Mouse (Mus musculus) hindbrain, embryonic 15.5 days (tissue): ENCODE data around the gene Slc25a19. TPM values are rescaled to one million over a fixed set of nuclear protein-coding genes. Genes with fewer than 3 reads are reported as not detected.
A peak's percentile ranks its signal among the peaks of the same experiment; 100 is the strongest.

Experiments
- ATAC-seq: fragments of 200-750 bp; cut with Nextera tagmentation; 2 replicates; pipeline ENCODE4 v1.8.0; 2017; ENCODE audit warnings: low read depth, moderate number of reproducible peaks, moderate TSS enrichment; ENCODE audit not compliant: low FRiP score
- H3K27ac ChIP-seq: fragments of 300-500 bp; sonication (generic); replicated peaks from 2 replicates; pipeline ENCODE4 v1.5.1; 2015; ENCODE audit warnings: mild to moderate bottlenecking, inconsistent platforms
- H3K27me3 ChIP-seq: fragments of 300-500 bp; sonication (generic); 2 replicates; pipeline ENCODE4 v1.6.1; 2015; ENCODE audit warnings: control low read depth, inconsistent platforms
- H3K36me3 ChIP-seq: fragments of 300-500 bp; sonication (generic); 2 replicates; pipeline ENCODE4 v1.6.1; 2015; ENCODE audit warnings: control low read depth, inconsistent platforms
- H3K4me1 ChIP-seq: fragments of 300-500 bp; sonication (generic); replicated peaks from 2 replicates; pipeline ENCODE4 v1.6.1; 2015; ENCODE audit warnings: control low read depth, inconsistent platforms
- H3K4me2 ChIP-seq: fragments of 300-500 bp; sonication (generic); 2 replicates; pipeline ENCODE4 v1.6.1; 2015; ENCODE audit warnings: moderate library complexity, mild to moderate bottlenecking, inconsistent platforms
- H3K4me3 ChIP-seq: fragments of 300-500 bp; sonication (generic); 2 replicates; pipeline ENCODE4 v1.5.1; 2015; ENCODE audit warnings: mild to moderate bottlenecking, inconsistent platforms
- H3K9ac ChIP-seq: fragments of 300-500 bp; sonication (generic); 2 replicates; pipeline ENCODE4 v1.6.1; 2015; ENCODE audit warnings: inconsistent platforms
- H3K9me3 ChIP-seq: fragments of 300-500 bp; sonication (generic); 2 replicates; pipeline ENCODE4 v1.6.1; 2016; ENCODE audit warnings: control low read depth, inconsistent platforms
- WGBS: fragments of 180-500 bp; shearing (Covaris S2); methylation state at CpG from one replicate; pipeline ENCODE4 v1.1.7; 2015; 5-methylcytosine and 5-hydroxymethylcytosine counted together
- polyA plus RNA-seq: library from polyadenylated mRNA; unstranded; fragments of >200 nt; fragmentation: Nextera tagmentation; extraction: Ambion mirVana; gene quantifications from 2 replicates; pipeline ENCODE4 v1.2.1, GENCODE M21; 2015

The Slc25a19 gene
- polyA plus RNA-seq, 1 experiment from 2014 or later, result 47.1 TPM

GRCm38 (mm10) chr11:115603128-115603475 is 25.0 kb downstream of the Slc25a19 start:
- Histone ChIP-seq H3K27me3 (no peaks in the 10 kb centered on the region), H3K9me3 (no peaks in the 10 kb centered on the region), H3K4me2 (peak overlapping the region; percentile 80), H3K36me3 (peaks cover 29% of the 10 kb centered on the region), H3K4me3 (peak overlapping the region; percentile 72), H3K4me1 (peaks cover 31% of the 10 kb centered on the region), H3K9ac (peak overlapping the region; percentile 82), H3K27ac (peak overlapping the region; percentile 97)
- no peak for ATAC-seq
- 5% methylated on average over 15 of the region's 15 CpGs for WGBS

DNA sequence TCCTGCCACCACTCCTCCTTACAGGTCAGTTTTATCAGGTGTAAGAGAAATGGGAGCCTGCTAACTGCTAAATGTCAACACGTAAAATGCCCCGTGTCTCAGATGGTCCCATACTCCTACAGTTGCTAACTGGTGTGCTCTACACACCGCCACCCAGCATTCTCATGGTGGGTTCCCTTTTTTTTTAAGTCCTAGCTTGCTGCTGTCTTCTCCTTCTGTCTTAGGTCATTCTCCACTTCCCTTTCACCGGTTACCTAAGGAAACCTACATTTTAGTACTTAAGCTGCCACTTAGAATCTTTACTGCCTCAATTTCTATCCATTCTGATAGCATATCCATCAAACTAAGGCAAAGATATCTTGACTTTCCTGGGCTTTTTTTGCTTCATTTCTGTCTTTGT is 26.9 kb downstream of the Slc25a19 start:
- H3K4me3 ChIP-seq, result no peak overlapping the region
- H3K4me1 ChIP-seq, result peaks cover 31% of the 10 kb centered on the region
- H3K27me3 ChIP-seq, result no peaks in the 10 kb centered on the region
- no peak overlapping the region for H3K4me2 ChIP-seq
- H3K36me3 ChIP-seq, result peaks cover 17% of the 10 kb centered on the region
- no peak overlapping the region for H3K9ac ChIP-seq
- H3K27ac ChIP-seq, result no peak overlapping the region
- no peak for ATAC-seq
- 92% methylated on average over 4 of the region's 4 CpGs for WGBS
- no peaks in the 10 kb centered on the region for H3K9me3 ChIP-seq

DNA sequence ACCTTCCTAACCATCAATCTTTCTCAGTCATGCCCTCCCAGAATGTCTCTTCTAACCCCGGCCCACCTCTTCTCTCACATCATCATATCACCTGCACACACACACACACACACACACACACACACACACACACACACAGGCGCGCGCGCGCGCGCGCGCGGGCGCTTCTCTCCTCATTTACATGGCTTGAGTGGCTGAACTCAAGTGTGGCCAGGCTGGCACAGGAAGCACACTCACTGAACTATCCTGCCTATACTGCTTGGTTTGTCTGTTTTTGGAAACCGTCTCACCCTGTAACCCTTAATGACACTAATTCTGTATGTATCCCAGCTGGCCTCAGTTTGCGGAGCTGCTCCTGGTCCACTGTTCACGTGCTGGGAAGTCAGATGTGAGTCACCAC is 27.4 kb downstream of the Slc25a19 start:
- 97% methylated on average over 15 of the region's 15 CpGs for WGBS
- Histone ChIP-seq H3K9ac (no peak overlapping the region), H3K36me3 (peaks cover 13% of the 10 kb centered on the region), H3K4me1 (peaks cover 29% of the 10 kb centered on the region), H3K27me3 (no peaks in the 10 kb centered on the region), H3K27ac (no peak overlapping the region), H3K4me3 (no peak overlapping the region), H3K4me2 (no peak overlapping the region), H3K9me3 (no peaks in the 10 kb centered on the region)
- ATAC-seq, result no peak

- Histone ChIP-seq H3K9ac (no peak overlapping the region), H3K4me2 (no peak overlapping the region), H3K36me3 (peaks cover 16% of the 10 kb centered on the region), H3K27me3 (no peaks in the 10 kb centered on the region), H3K9me3 (no peaks in the 10 kb centered on the region), H3K4me3 (no peak overlapping the region), H3K4me1 (peaks cover 19% of the 10 kb centered on the region), H3K27ac (no peak overlapping the region)
- no peak for ATAC-seq
- 93% methylated on average over 7 of the region's 7 CpGs for WGBS
Observed at GRCm38 (mm10) chr11:115599722-115600121, 28.4 kb downstream of the Slc25a19 start.

DNA sequence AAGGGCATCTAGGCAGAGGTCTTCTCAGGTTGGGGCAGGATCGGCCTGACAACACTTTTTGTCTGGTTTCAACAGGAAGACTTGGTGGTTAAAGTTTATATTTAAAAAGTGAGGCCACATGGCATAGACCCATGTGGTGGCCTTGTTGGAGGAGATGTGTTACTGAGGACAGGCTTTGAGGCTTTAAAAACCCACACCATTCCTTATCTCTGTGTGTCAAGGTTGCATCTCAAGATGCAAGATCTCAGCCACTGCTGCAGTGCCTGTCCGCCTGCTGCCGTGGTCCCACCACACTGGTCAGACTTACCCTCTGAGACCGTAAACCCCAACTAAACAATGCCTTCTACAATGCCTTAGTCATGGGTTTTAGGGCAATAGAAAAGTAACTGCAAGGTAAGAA is 29.8 kb downstream of the Slc25a19 start:
- WGBS, result 94% methylated on average over 4 of the region's 4 CpGs
- H3K9me3 ChIP-seq, result no peaks in the 10 kb centered on the region

DNA sequence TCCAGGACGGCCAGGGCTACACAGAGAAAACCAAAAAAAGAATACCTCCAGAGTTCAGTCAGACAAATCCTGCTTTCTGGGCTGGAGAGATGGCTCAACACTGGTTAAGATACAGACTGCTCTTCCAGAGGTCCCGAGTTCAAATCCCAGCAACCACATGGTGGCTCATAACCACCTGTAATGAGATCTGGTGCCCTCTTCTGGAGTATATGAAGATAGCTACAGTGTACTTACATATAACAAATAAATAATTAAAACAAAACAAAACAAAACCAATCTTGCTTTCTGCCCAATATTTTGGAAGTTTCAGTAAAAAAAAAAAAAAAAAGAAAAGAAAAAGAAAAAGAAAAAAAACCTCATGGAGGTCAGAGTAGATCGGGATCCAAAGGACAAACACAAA is 32.9 kb downstream of the Slc25a19 start:
- Histone ChIP-seq H3K27me3 (no peaks in the 10 kb centered on the region), H3K27ac (no peak overlapping the region), H3K36me3 (peaks cover 59% of the 10 kb centered on the region), H3K9ac (no peak overlapping the region), H3K4me3 (no peak overlapping the region), H3K9me3 (no peaks in the 10 kb centered on the region), H3K4me2 (no peak overlapping the region), H3K4me1 (no peaks in the 10 kb centered on the region)
- 97% methylated on average over 3 of the region's 3 CpGs for WGBS
- ATAC-seq, result no peak

More for the DNA sequence above, 29.8 kb downstream of the Slc25a19 start:
- H3K9ac ChIP-seq, result no peak overlapping the region
- no peak overlapping the region for H3K27ac ChIP-seq
- no peak for ATAC-seq
- H3K4me1 ChIP-seq, result peaks cover 15% of the 10 kb centered on the region
- no peaks in the 10 kb centered on the region for H3K27me3 ChIP-seq
- no peak overlapping the region for H3K4me3 ChIP-seq
- no peak overlapping the region for H3K4me2 ChIP-seq
- H3K36me3 ChIP-seq, result peaks cover 30% of the 10 kb centered on the region

- no peaks in the 10 kb centered on the region for H3K4me1 ChIP-seq
- H3K9ac ChIP-seq, result no peak overlapping the region
- ATAC-seq, result no peak
- H3K4me2 ChIP-seq, result no peak overlapping the region
- no peak overlapping the region for H3K4me3 ChIP-seq
- WGBS, result 85% methylated on average over 2 of the region's 2 CpGs
- no peaks in the 10 kb centered on the region for H3K9me3 ChIP-seq
- peaks cover 90% of the 10 kb centered on the region for H3K36me3 ChIP-seq
- H3K27ac ChIP-seq, result no peak overlapping the region
- H3K27me3 ChIP-seq, result no peaks in the 10 kb centered on the region
Observed at GRCm38 (mm10) chr11:115590526-115591075, 37.5 kb downstream of the Slc25a19 start.

DNA sequence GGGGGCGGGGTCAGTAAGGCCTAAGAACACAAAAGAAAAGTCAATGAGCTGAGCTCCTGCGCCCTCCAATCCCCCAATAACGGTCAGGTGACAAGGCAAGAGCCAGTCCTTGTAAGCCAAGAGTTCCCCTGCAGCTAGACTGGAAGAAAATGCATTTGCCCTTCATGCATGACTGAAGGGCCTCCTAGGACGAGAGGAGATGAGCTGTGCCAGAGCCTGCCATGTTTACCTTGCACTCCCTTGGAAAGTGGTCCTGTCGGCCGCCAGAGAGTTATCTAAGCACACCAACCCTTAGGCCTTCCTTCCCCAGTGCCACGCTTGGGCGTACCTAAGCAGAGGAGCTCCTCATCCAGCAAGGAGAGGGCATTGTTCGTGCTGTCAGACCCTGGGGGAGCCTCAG is 40.1 kb downstream of the Slc25a19 start:
- no peak; the same call in 1 of the 2 replicates for ATAC-seq
- Histone ChIP-seq H3K9ac (no peak overlapping the region), H3K27me3 (no peaks in the 10 kb centered on the region), H3K4me2 (no peak overlapping the region), H3K4me3 (no peak overlapping the region), H3K36me3 (peaks cover 94% of the 10 kb centered on the region), H3K27ac (no peak overlapping the region), H3K9me3 (no peaks in the 10 kb centered on the region), H3K4me1 (no peaks in the 10 kb centered on the region)
- 83% methylated on average over 9 of the region's 9 CpGs for WGBS

GRCm38 (mm10) chr11:115586403-115586802 is 41.7 kb downstream of the Slc25a19 start:
- Histone ChIP-seq H3K27me3 (no peaks in the 10 kb centered on the region), H3K36me3 (peaks cover 96% of the 10 kb centered on the region), H3K9ac (no peak overlapping the region), H3K4me3 (no peak overlapping the region), H3K4me2 (no peak overlapping the region), H3K27ac (no peak overlapping the region), H3K4me1 (no peaks in the 10 kb centered on the region), H3K9me3 (no peaks in the 10 kb centered on the region)
- ATAC-seq, result no peak
- WGBS, result 92% methylated on average over 9 of the region's 9 CpGs

- H3K9me3 ChIP-seq, result no peaks in the 10 kb centered on the region
- 91% methylated on average over 7 of the region's 7 CpGs for whole genome bisulfite sequencing
Observed at GRCm38 (mm10) chr11:115585573-115586100, 42.5 kb downstream of the Slc25a19 start.

GRCm38 (mm10) chr11:115584376-115585073 is 43.6 kb downstream of the Slc25a19 start:
- no peaks in the 10 kb centered on the region for H3K9me3 ChIP-seq
- no peak overlapping the region for H3K27ac ChIP-seq
- no peak overlapping the region for H3K4me2 ChIP-seq
- H3K36me3 ChIP-seq, result peaks cover 91% of the 10 kb centered on the region
- no peak for ATAC-seq
- H3K9ac ChIP-seq, result no peak overlapping the region
- 86% methylated on average over 10 of the region's 10 CpGs for WGBS
- H3K27me3 ChIP-seq, result no peaks in the 10 kb centered on the region
- H3K4me3 ChIP-seq, result no peak overlapping the region
- H3K4me1 ChIP-seq, result no peaks in the 10 kb centered on the region

More at GRCm38 (mm10) chr11:115585573-115586100, 42.5 kb downstream of the Slc25a19 start:
- Histone ChIP-seq H3K27ac (no peak overlapping the region), H3K4me1 (no peaks in the 10 kb centered on the region), H3K27me3 (no peaks in the 10 kb centered on the region), H3K9ac (no peak overlapping the region), H3K4me3 (no peak overlapping the region), H3K36me3 (peaks cover 96% of the 10 kb centered on the region), H3K4me2 (no peak overlapping the region)
- no peak for ATAC-seq

DNA sequence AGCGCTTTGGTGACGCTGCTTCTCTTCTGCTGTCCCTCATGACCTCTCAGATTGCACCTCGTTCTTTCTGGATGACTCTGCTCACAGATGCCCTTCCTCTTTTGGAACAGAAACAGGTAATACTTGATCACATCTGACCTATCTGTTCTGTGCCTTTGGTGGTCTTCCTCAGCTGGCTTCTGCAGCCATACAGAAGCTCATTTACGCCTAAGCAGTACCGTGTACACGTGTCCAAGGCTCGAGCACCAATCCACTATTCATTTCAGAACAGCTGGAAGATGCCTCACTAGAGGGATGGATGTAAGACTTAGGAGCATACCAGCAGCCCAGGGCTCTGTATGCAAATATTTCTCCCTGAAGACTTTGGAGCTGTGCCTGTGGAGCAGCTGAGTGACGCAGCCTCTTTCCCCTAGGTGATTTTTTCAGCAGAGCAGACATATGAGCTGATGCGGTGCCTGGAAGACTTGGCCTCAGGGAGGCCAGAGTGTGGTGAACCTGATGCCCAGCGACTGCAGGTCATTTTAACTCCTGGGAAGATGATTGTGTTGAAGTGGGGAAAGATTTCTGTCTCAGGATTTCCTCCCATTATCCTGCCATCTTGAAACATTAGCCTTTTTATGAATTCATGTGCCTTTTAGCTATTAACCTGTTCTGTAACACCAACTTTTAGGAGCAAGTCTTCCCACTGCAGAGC is 45.0 kb downstream of the Slc25a19 start:
- H3K9me3 ChIP-seq, result no peaks in the 10 kb centered on the region
- ATAC-seq, result no peak
- WGBS, result 73% methylated on average over 10 of the region's 10 CpGs
- H3K36me3 ChIP-seq, result peaks cover 93% of the 10 kb centered on the region
- no peaks in the 10 kb centered on the region for H3K27me3 ChIP-seq
- no peak overlapping the region for H3K9ac ChIP-seq
- H3K4me3 ChIP-seq, result no peak overlapping the region
- H3K4me2 ChIP-seq, result no peak overlapping the region
- no peaks in the 10 kb centered on the region for H3K4me1 ChIP-seq
- H3K27ac ChIP-seq, result no peak overlapping the region
